Mouse (Mus musculus): ENCODE measurements around the gene Ankrd34a.

- TF ChIP-seq CTCF (IDR thresholded peaks at IDR 0.05; ENCODE audit: insufficient read depth, low read depth, low read length) (no peak), POLR2A (IDR thresholded peaks at IDR 0.05; ENCODE audit: insufficient read depth, low read depth, low read length) (no peak)
Measured at GRCm38 (mm10) chr3:96634015-96634414, 37.6 kb downstream of the Ankrd34a start.

Measured in olfactory bulb, adult 2 months (tissue).